Mouse (Mus musculus): Measurements from ENCODE around the gene Sytl1.

DNA sequence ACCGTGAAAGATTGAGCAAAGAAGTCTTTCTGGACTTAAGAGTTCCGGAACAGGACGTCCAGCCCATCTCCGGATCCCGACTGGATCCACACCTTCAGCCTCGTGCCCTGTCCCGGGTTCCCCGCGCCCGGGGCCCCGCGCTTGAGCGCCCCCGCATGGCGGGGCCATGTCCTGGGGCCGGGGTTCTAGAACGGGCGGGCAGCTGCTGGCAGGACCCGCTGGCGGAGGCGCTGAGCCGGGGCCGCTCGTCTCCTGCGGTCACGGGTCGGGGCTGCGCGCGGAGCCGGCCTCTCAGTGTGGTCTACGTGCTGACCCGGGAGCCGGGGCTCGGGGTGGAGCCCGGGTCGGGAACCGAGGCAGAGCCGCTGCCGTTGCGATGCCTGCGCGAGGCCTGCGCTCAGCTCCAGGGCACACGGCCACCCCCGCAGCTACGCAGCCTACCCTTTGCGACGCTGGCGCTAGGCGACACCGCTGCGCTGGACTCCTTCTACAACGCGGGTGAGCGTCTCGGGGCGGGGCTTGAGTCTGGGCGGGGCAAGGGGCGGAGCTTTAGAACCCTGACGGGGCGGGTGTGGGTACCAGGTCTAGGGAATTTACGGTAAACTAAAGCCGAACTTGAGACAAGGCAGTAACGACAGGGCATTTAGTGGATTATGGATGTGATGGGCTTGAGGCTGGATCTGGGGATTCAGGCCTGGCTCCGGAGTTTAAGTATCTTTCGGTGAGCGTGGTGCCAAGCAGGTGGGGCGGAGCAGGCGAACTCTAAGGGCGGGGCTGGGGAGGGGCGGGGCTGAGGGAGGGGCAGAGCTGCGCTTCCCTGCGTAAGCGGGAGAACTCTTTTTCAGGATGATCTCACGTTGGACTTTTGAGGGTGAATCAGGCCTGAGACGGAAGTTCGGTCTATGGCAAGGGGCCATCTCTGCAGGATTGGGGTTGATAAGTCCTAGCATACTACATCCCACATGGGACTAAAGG, 21.7 kb downstream of the Sytl1 start:
- TF ChIP-seq POLR2A (IDR thresholded peaks at IDR 0.05; ENCODE audit: insufficient read length, low read depth) (peak; percentile 93), TCF3 (IDR thresholded peaks at IDR 0.05; ENCODE audit: insufficient read length, low read depth) (no peak), CEBPB (IDR thresholded peaks at IDR 0.05; ENCODE audit: insufficient read depth, poor library complexity, severe bottlenecking) (no peak), MAX (IDR thresholded peaks at IDR 0.05; ENCODE audit: low read depth) (no peak), TCF12 (IDR thresholded peaks at IDR 0.05; ENCODE audit: insufficient read depth, poor library complexity, severe bottlenecking) (no peak), SRF (IDR thresholded peaks at IDR 0.05; ENCODE audit: control insufficient read depth, insufficient read length, low read depth) (no peak), POLR2AphosphoS2 (IDR thresholded peaks at IDR 0.05; ENCODE audit: insufficient read length, low read depth) (peak; percentile 92), E2F4 (IDR thresholded peaks at IDR 0.05; ENCODE audit: insufficient read depth) (no peak), USF1 (IDR thresholded peaks at IDR 0.05; ENCODE audit: low read depth) (no peak)
